Mouse (Mus musculus) lung, adult 18-20 months (tissue): Measurements from ENCODE around the gene Ntn1.

ENCODE experiments used
- DNase-seq, 2 experiments: peaks; one replicate each; pipeline ENCODE4 v3.0.0; 2022; ENCODE audit warnings: mixed read lengths in 2 of 2

Ntn1 gene

DNA sequence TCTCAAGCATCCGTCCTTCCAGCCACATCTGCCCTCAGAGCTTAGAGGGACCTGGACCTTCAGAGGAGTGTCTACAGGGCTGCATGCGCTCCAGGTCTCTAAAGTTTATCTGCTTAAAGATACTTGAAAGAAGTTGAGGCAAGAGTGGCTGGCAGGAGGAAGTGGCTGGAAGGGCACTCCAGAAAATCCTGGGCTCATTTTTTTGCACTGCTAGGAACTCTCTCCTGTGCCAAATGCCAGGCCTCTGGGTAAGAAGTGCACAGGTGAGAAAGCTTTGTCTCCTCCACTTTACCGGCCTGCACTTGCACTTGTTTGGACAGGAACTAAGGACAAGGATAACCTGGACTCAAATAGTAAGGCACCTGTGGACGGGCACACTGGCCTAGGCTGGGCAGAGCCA is 232.2 kb downstream of the Ntn1 start:
- DNase-seq: peak; percentile 8 to 44

DNA sequence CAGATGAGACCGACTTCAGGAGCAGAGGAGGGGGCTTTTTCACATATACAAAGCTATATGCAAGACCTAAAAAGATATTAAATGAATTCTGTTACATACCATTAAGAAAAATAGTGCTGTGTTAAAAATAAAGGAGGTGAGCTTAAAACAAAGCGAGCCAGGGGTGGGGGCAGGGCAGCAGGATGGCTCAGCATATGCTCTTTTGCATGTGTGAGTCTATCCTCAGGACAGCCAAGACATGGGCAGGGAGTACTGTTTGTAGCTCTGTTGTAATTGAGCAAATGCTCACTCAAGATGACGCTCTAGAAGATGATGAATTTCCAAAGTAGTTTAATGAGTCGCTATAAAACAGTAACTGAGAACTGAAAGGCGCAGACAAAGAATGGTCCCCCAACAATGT is 236.2 kb downstream of the Ntn1 start:
- DNase-seq: no peak

DNA sequence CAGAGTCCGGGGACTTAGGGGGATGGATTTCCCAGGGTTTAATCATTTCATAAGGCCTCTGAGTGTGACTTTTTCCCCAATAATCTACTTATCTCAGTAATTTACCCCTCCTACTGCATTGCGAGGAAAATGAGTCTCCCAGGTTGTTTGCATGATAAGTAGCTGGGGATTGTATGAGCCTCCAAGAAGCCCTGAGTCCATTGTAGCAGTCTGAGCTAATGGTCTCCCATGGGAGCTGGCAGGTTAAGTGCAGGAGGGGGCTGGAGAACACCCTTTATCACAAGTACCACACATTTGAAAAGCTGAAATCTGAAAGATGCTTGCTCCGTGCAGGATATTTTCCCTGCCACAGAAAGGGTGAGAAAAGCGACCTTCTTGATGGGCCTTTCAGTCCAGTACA is 240.8 kb downstream of the Ntn1 start:
- DNase-seq: no peak
